Mouse (Mus musculus) CD8-positive naive resting alpha-beta T cell, adult 2 months (primary cell): ENCODE measurements around the gene Olfr1391.
"Not testable (repeated sequence)": the region's sequence is repeated elsewhere in the genome, so short reads cannot be mapped to it uniquely, and the experiment has no call there.

Experiments used
- DNase-seq, 2 experiments: peaks; one replicate each; pipeline ENCODE4 v3.0.0; 2022; ENCODE audit warnings: low read depth in 2 of 2, low spot score in 2 of 2

The Olfr1391 gene

GRCm38 (mm10) chr11:49322442-49322841 is at the start of gene Olfr1391:
Gene Olfr1391, plus strand, starts transcription at chr11:49322742.
- DNase-seq = no peak

DNA sequence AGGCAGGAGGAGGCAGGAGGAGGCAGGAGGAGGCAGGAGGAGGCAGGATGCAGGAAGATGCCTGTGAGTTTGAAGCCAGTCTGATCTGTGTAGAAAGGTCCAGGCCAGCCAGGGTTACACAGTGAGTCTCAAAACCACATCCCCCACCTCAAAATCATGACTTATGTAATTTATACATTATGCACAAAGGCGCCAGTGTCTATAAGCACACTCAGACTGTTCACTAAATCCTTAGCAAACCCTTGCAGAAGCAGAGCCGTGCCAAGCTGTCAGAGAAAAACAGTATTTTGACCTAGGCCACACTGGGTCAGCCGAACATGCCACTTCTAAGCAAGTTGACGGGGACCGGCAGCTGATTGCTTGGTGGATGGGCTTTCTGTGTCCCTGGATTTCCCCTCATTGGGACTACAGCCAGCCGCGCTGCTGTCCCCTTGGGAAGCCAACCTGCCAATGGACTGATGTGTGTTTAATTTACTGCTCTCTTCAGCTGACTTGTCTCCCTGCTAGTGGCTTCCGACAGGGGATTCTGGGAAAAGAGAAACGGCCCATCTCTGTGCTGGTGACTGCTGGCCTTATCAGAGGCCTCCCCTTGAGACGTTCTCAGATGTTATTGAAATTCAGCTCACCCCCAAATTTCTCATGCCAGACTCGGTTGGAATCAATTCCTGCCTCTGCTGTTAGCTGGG is 48.6 kb upstream of the Olfr1391 start:
- no peak for DNase-seq

DNA sequence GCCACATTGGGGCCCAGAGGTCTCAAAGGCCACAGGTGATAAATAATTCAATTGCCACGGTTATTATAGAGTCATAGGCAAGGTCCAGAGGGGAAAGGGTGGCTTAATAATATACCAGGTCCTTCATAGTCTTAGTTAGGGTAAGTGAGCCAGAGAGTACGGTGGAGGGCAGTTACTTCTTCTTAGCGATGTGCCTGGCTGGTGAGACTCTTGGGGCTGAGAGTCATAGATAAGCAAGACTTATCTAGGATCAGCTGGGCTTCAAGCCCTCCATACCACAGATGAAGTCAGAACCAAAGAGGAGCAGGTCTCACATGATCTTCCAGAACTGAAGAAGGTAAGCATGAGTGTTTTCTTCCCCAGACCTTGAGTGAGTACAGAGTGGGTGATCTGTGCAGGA is 44.3 kb upstream of the Olfr1391 start, which contains the start of gene Olfr1393:
TSS of gene Olfr1393 (plus strand) at position 83 of the 400 bp plus-strand sequence.
- no peak for DNase-seq

DNA sequence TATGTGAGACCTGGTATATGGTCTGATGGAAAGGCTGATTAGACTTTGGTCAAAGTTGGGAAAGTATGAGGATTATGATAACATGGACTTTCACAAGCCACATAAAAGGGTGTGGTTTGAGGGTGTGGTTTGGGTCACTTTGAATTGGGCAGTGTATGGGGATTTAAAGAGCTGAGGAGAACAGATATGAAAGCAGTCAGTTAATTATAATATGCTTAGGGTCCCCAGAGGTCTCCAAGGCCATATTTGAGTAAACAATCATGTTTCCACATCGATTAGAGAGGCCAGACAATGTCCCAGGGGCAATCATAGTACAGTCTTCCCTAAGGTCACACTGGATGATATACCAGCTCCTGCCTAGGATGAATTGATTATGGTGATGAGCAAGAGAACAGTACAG is 37.6 kb upstream of the Olfr1391 start, which contains the start of gene Olfr1392:
TSS of gene Olfr1392 (plus strand) at position 301 of the 400 bp plus-strand sequence.
- not testable (repeated sequence) for DNase-seq

DNA sequence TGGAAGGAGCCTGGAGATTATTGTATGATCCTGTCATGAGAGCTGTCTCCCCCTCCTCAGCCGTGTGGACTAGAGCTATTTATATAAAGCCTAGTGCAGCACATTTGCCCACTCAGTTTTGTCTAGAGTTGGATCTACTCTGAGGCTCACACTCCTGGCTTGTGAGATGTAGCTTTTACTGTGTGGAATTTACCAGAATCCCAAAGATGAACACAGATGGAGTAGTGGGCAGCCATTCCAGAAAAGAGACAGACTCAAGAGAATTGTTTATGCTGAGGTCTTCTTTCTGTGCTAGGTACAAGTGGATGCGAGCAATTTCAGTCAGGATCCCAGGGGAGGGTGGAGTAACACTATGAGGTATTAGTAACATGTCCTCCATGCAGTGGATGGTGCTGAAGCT is 35.3 kb upstream of the Olfr1391 start:
- no peak for DNase-seq

DNA sequence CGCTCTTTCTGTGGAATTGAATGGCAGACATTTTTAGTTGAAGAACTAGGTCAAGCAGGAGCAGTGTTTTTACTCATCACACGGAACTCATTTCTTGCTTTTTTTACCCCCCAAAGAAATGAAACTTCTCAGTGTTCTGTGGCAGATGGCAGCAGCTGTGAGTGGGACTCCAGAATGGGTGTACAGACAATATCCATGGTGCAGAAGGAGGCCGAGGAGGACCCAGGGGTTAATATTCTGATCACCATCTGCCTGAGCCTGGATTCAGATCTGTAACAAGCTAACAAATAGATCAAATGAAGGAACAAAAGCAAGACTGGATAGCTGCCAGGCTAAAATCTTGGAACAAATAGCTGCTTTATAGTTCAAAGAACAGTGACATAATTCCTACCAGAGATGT is 29.8 kb upstream of the Olfr1391 start:
- DNase-seq = no peak

DNA sequence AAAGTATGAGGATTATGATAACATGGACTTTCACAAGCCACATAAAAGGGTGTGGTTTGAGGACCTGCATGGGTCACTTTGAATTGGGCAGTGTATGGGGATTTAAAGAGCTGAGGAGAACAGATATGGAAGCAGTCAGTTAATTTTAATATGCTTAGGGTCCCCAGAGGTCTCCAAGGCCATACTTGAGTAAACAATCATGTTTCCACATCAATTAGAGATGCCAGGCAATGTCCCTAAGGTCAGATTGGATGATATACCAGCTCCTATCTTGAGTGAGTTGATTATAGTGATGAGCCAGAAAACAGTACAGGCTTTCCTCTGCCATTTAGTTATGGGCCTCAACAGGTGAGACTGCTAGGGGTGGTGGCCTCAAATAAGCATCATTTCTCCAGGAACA is 18.1 kb upstream of the Olfr1391 start, which contains the start of gene Olfr10:
TSS of gene Olfr10 (plus strand) at position 301 of the 400 bp plus-strand sequence.
- DNase-seq = no peak

- DNase-seq = not testable (repeated sequence)
Observed at GRCm38 (mm10) chr11:49308547-49308946, 14.0 kb upstream of the Olfr1391 start.

DNA sequence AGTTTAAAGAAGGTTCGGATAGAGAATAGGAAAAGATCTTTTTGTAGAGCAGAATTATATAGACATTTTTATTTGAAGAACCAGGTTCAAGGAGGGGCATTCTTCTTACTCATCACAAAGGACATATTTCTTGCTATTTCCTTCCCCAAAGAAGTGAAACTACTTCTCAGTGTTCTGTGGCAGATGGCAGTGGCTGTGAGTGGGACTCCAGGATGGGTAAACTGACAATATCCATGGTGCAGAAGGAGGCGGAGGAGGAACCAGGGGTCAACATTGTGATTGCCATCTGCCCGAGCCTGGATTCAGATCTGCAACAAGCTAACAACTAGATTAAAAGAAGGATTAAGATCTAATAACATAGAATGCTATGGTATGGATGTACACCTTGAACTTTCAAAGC is 4.2 kb downstream of the Olfr1391 start:
- no peak for DNase-seq

GRCm38 (mm10) chr11:49329686-49330085 is 7.1 kb downstream of the Olfr1391 start:
- no peak for DNase-seq

GRCm38 (mm10) chr11:49334888-49335287 is 12.3 kb downstream of the Olfr1391 start, which contains the start of gene Olfr1390:
Gene Olfr1390, plus strand, starts transcription at chr11:49335188.
- no peak for DNase-seq

GRCm38 (mm10) chr11:49337150-49337832 is 14.7 kb downstream of the Olfr1391 start:
- no peak for DNase-seq
